Mouse (Mus musculus) cerebellum, postnatal 4 days (tissue): ENCODE data around the gene Ano9.

Experiments
- DNase-seq, 2 experiments: peaks; one replicate each; pipeline ENCODE4 v3.0.0; 2022; ENCODE audit warnings: low spot score in 2 of 2, mixed read lengths in 1 of 2

The Ano9 gene

GRCm38 (mm10) chr7:141099911-141100691 lies 17.5 kb downstream of the Ano9 start, which contains the start of gene Sigirr:
TSS of gene Sigirr (minus strand) at chr7:141100572.
- DNase-seq = no peak

GRCm38 (mm10) chr7:141097177-141097576 lies 20.4 kb downstream of the Ano9 start:
- no peak for DNase-seq

- no peak for DNase-seq
These were observed 21.0 kb downstream of the Ano9 start for GRCm38 (mm10) chr7:141096649-141097056.

DNA sequence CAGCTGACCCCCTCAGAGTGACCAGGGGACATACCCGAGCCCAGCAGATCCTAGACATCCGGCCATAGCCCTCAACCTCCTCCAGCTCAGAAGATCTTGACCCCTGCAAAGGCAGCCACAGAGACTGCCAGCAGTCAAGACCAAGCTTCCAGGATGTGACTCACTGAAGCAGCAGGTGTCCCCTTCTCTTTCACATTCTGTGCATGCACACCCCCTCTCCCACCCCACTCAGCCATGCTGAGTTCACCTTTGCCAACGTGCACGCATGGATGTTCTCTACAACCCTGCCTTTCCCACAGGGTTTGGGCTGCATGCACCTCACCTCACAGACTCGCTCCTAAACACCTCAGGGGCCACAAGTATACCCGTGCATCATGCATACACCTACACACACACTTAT lies 21.6 kb downstream of the Ano9 start:
- DNase-seq = no peak

DNA sequence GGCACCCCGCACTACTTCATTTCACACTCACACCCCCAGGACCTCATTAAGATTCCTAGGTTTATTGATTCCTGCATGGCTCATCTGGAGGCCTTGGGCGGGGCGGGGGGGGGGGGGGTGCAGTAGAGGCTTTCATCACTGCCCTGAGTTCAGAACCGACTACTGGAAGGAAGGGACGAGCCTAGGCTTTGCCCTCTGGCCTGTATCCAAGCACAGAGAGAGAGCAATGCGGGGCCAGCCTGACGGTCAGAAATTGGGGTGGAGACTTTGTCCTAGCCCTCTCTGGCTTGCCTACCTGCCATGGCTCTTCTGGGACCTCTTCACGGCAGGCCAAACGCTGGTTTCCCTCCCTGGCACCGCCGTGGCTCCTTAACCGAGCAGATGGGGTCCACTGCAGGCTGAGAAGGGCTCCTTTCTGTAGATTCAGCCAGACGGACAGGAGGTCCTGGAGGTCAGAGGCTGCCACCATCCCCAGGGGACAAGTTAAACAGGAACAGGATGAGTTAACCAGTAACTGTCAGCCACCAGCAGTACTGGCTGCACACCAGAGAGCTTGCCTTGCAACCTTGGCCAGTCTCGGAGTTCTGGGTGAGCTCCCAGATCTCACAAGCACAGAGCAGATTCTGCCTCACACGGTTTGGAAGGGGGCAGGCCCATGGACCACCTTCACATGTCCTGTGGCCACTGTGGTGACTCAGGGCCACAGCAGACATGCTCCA lies 23.0 kb downstream of the Ano9 start:
- no peak for DNase-seq

DNA sequence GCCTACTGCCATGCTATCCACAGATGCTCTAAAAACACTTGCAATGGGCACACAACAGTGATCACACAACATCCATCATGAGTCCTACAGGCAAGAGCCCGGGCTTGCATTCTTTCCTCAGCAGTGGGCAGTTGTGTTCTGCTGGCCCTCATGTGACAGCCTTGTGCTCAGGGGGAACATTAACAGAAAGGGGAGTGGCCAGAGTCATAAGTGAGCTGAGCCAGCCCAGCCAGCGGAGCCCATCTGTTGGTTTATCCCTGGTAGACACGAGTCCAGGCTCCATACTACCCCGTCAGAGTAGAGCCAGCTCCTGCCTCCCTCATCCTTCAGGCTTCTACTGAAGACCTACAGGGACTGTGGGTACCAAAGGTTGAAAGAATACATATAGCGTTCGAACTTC lies 23.7 kb downstream of the Ano9 start:
- no peak for DNase-seq

DNA sequence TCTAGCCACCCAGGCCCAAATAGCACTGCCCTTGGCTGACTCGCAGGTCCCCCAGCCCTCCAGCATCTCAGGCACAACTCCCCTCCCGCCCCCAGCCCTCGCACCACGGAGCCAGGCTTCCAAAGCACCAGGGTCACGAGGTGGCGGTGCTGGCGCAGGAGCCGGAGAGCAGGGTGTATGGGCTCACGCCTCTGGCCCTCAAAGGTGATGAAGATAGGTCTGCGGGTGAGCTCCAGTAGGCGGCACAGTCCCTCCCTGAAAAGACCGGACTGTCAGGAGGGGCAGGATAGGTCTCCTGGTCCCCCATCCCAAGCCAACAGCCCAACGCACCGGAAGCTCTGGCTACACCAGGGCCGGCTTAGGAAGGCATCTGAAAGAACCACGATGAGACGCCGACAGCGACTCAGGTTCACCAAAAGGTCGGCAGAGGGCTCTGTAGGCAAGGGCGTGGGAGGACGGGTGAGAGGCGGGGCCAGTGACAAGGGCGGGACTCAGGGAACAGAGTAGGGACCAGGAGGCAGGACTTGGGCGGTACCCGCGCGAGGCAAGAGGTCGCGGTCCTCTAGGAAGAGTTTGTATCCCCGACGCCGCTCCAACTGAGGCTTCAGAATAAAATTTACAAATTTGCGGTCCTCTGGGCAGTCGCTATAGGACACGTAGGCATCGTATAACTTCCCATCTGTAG lies 25.4 kb downstream of the Ano9 start:
- DNase-seq = peak in 1 of 2 experiments; percentile 64

GRCm38 (mm10) chr7:141090228-141090627 lies 27.4 kb downstream of the Ano9 start:
- no peak for DNase-seq

DNA sequence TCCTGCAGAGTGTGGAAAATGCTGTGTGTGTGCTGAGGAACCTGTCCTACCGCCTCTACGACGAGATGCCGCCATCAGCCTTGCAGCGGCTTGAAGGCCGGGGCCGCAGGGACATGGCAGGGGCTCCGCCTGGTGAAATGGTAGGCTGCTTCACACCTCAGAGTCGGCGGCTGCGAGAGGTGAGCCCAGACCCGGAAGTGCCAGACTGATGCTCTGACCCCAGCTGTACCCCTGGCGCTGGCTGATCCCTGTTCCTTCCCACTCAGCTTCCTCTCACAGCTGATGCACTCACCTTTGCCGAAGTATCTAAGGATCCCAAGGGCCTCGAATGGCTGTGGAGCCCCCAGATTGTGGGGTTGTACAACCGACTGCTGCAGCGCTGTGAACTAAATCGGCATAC lies 29.1 kb downstream of the Ano9 start:
- DNase-seq = no peak

- no peak for DNase-seq
These were observed 29.7 kb downstream of the Ano9 start for GRCm38 (mm10) chr7:141087894-141088293.

GRCm38 (mm10) chr7:141079481-141080449 lies 37.8 kb downstream of the Ano9 start:
- DNase-seq = no peak

- DNase-seq = no peak
These were observed 38.7 kb downstream of the Ano9 start for GRCm38 (mm10) chr7:141078876-141079275.

GRCm38 (mm10) chr7:141077841-141078240 lies 39.8 kb downstream of the Ano9 start, which contains the start of gene Pkp3:
TSS of gene Pkp3 (plus strand) at chr7:141078218.
- DNase-seq = no peak

DNA sequence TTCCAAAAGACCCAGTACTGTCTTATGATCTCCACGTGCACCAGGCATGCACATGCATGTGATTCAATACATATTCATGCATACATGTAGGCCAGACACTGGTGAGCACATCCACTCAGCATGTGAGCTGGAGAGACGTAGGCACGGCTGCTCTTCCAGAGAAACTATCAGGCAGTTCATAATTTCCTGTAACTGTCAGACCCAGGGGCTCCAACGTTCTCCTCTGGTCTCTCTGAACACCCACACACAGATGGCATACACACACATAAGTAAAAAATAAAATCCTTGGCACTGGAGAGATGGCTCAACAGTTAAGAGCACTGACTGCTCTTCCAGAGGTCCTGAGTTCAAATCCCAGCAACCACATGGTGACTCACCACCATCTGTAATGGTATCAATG lies 43.8 kb downstream of the Ano9 start:
- DNase-seq = no peak

GRCm38 (mm10) chr7:141072017-141072745 lies 45.4 kb downstream of the Ano9 start:
- DNase-seq = no peak

DNA sequence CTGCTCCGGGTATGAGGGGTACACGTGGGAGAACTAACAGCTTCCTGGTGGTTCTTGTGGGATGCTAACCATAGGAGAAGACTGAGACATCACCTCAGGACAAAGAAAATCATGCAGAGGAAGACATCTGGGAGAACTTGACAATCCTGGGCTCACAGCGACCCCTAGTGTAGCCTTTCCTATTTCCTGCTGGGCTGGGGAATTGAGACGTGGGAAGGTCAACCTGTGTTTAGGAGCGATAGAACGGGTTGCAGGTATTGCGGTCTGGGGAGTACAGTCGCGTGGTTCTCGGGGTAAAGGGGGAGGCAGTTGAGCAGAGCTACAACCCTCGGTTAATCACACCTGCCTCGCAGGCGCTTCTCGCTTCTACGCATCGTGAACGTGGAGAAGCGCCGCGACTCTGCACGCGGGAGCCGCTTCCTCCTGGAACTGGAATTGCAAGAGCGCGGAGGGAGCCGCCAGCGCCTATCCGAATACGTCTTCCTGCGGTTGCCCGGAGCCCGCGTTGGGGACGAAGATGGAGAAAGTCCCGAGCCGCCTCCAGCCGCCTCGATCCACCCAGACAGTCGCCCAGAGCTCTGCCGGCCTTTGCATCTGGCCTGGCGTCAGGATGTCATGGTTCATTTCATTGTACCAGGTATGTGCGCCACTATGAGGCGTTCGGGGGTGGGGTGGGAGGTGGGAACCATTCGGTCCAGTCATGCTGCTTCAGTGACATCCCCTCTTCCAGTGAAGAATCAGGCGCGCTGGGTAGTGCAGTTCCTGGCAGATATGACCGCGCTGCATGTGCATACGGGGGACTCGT lies 47.3 kb downstream of the Ano9 start:
- DNase-seq = peak; percentile 73 to 75

- DNase-seq = no peak
These were observed 49.3 kb downstream of the Ano9 start for GRCm38 (mm10) chr7:141068351-141068750.

GRCm38 (mm10) chr7:141064576-141064975 lies 53.0 kb downstream of the Ano9 start:
- no peak for DNase-seq

DNA sequence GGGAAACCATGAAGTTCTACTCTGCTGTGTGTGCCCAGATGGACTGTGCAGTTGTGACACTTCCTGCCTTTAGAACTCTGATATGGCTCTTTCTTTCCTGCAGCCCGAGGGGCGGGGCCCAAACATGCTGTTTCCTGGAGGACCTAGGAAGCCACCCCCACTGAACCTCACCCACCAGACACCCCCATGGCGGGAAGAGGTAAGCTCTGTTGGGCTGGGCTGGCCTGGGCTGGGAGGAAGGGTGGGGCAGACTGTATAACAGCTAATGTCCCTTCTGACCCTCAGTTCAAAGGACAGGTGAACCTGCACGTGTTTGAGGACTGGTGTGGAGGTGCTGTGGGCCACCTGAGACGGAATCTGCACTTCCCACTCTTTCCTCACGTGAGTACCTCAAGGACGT lies 53.4 kb downstream of the Ano9 start:
- DNase-seq = no peak

DNA sequence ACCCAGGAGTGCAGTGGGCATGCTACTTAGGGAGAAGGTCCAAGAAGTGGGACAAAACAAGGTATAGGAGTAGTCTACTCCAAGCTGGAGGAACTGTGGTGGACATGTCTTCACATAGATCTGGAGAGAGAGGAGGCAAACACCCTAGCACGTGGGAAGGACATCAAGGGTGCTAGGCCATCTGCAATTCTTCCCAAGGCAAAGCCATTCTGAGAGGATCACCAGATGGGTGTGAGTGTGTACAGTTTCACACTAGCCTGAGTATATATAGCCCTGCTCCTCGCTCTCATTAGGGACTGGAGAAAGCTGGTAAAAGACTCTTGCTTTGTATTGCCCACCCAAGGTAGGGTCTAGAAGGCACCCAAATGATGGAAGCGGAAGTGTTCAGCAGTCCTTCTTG lies 54.3 kb downstream of the Ano9 start:
- no peak for DNase-seq
